In genomic region chr6:35255017-35255416, GRCm38 (mm10) we compare ENCODE assay signal across 9 mouse cellular contexts. TPM values are rescaled to one million over a fixed set of nuclear protein-coding genes. Genes with fewer than 3 reads are reported as not detected.
DNase-seq lines count a peak whose midpoint lies in the region; ATAC-seq lines count a peak whose summit lies in the region.
"Had no signal": no experiment of that assay in that cellular context is flagged by ENCODE, and none has a peak within 500 bp of the region (broad histone marks: within the 10 kb centered on the region; RNA-seq: fewer than 3 reads in every experiment).

No protein-coding gene starts in this region.

- no peak for DNase-seq in heart, postnatal 25 days (ENCODE audit: low spot score)
- no peak for DNase-seq in embryonic facial prominence, embryonic 10.5 days (ENCODE audit: low spot score)
- no peak for DNase-seq in embryo, embryonic 10.5 days (ENCODE audit: low spot score)
- DNase-seq in adrenal gland, adult 8-10 months, result no peak
- no peak for DNase-seq in ovary, postnatal 14 days (ENCODE audit: low spot score)
- DNase-seq: lung, postnatal 10 days had no signal

- H3K27me3 ChIP-seq in heart, embryonic 15.5 days, result no peaks in the 10 kb centered on the region
- H3K27me3 ChIP-seq in embryonic facial prominence, embryonic 10.5 days (replicated peaks; ENCODE audit: low read depth, poor library complexity, severe bottlenecking), result no peaks in the 10 kb centered on the region
- no peaks in the 10 kb centered on the region for H3K27me3 ChIP-seq in hindbrain, embryonic 16.5 days (replicated peaks; ENCODE audit: control insufficient read depth, insufficient read depth, low read length)
- H3K27me3 ChIP-seq in midbrain, embryonic 12.5 days, result no peaks in the 10 kb centered on the region

- H3K4me1 ChIP-seq in heart, embryonic 15.5 days (replicated peaks), result peaks cover 65% of the 10 kb centered on the region
- peaks cover 36% of the 10 kb centered on the region for H3K4me1 ChIP-seq in embryonic facial prominence, embryonic 10.5 days
- peaks cover 25% of the 10 kb centered on the region for H3K4me1 ChIP-seq in hindbrain, embryonic 16.5 days (ENCODE audit: control insufficient read depth, insufficient read depth, low read depth, low read length)
- H3K4me1 ChIP-seq in midbrain, embryonic 12.5 days, result peaks cover 30% of the 10 kb centered on the region

- peak overlapping the region; percentile 93 for H3K27ac ChIP-seq in heart, embryonic 15.5 days
- no peak overlapping the region for H3K27ac ChIP-seq in embryonic facial prominence, embryonic 10.5 days (replicated peaks)
- H3K27ac ChIP-seq in hindbrain, embryonic 16.5 days (ENCODE audit: low read depth, low read length), result no peak overlapping the region
- 0 out of 2 replicates have a peak overlapping the region, but pooled peaks have one; percentile 30 for H3K27ac ChIP-seq in midbrain, embryonic 12.5 days (replicated peaks)

- peak overlapping the region; percentile 69 for H3K4me2 ChIP-seq in heart, embryonic 15.5 days
- H3K4me2 ChIP-seq in hindbrain, embryonic 16.5 days (ENCODE audit: low read length), result peak overlapping the region; percentile 87
- peak overlapping the region; percentile 71 for H3K4me2 ChIP-seq in midbrain, embryonic 12.5 days (replicated peaks)

- H3K36me3 ChIP-seq in heart, embryonic 15.5 days, result no peaks in the 10 kb centered on the region
- peaks cover 4% of the 10 kb centered on the region; the same call in 1 of the 2 replicates for H3K36me3 ChIP-seq in embryonic facial prominence, embryonic 10.5 days (replicated peaks)
- H3K36me3 ChIP-seq in hindbrain, embryonic 16.5 days (ENCODE audit: control insufficient read depth, insufficient read depth, low read length), result no peaks in the 10 kb centered on the region
- H3K36me3 ChIP-seq in midbrain, embryonic 12.5 days, result no peaks in the 10 kb centered on the region

- H3K9ac ChIP-seq in heart, embryonic 15.5 days, result 0 out of 2 replicates have a peak overlapping the region, but pooled peaks have one; percentile 40
- H3K9ac ChIP-seq in hindbrain, embryonic 16.5 days (ENCODE audit: low read depth, low read length), result no peak overlapping the region
- no peak overlapping the region for H3K9ac ChIP-seq in midbrain, embryonic 12.5 days (replicated peaks)

- ATAC-seq in heart, embryonic 15.5 days (replicated peaks; ENCODE audit: insufficient number of reproducible peaks, insufficient read depth, low FRiP score, low read depth), result no peak
- no peak for ATAC-seq in hindbrain, embryonic 16.5 days
- no peak for ATAC-seq in midbrain, embryonic 12.5 days (ENCODE audit: low FRiP score, low read depth)

- intact Hi-C loops in heart, postnatal 25 days (cut with DNase I), result loop anchor here (5.0 to 10.0 kb wide), 2 partner anchors 42 to 120 kb away; no protein-coding TSS in a partner anchor

- 54% methylated on average over 12 of the region's 12 CpGs for WGBS in heart, embryonic 15.5 days
- 77% methylated on average over 12 of the region's 12 CpGs for WGBS in embryonic facial prominence, embryonic 10.5 days
- 76% methylated on average over 12 of the region's 12 CpGs for WGBS in hindbrain, embryonic 16.5 days
- 79% methylated on average over 12 of the region's 12 CpGs for WGBS in midbrain, embryonic 12.5 days

- H3K9me3 ChIP-seq in heart, embryonic 15.5 days (replicated peaks), result no peaks in the 10 kb centered on the region
- no peaks in the 10 kb centered on the region for H3K9me3 ChIP-seq in embryonic facial prominence, embryonic 10.5 days
- H3K9me3 ChIP-seq in hindbrain, embryonic 16.5 days (ENCODE audit: control insufficient read depth, low read length), result no peaks in the 10 kb centered on the region
- H3K9me3 ChIP-seq in midbrain, embryonic 12.5 days, result no peaks in the 10 kb centered on the region

- peak overlapping the region; percentile 74 for H3K4me3 ChIP-seq in heart, embryonic 15.5 days
- H3K4me3 ChIP-seq in embryonic facial prominence, embryonic 10.5 days, result peak overlapping the region; percentile 75
- H3K4me3 ChIP-seq in hindbrain, embryonic 16.5 days (ENCODE audit: low read length), result no peak overlapping the region
- H3K4me3 ChIP-seq in midbrain, embryonic 12.5 days, result no peak overlapping the region

RNA-seq across cellular contexts. Expression of gene Slc13a4, which starts 52.9 kb away (rescaled TPM):
- polyA plus RNA-seq in heart, embryonic 15.5 days (2015; fragmentation: Nextera tagmentation; extraction: Ambion mirVana), result 0.67 and 0.72 TPM in 2 replicates
- total RNA-seq in heart, postnatal 25 days (2021), result under 1 TPM; 0.08 to 0.16 TPM
- polyA plus RNA-seq in embryonic facial prominence, embryonic 10.5 days (2016; fragmentation: Nextera tagmentation; extraction: Ambion mirVana), result 0.50 and 0.57 TPM in 2 replicates
- polyA plus RNA-seq in hindbrain, embryonic 16.5 days (2015; fragmentation: Nextera tagmentation; extraction: Ambion mirVana), result 11.0 and 11.2 TPM in 2 replicates
- polyA plus RNA-seq in midbrain, embryonic 12.5 days (2016; fragmentation: Nextera tagmentation; extraction: Ambion mirVana), result 0.26 and 0.38 TPM in 2 replicates
- under 1 TPM; 0.17 to 0.49 (median 0.45) TPM for total RNA-seq in adrenal gland, adult 8-10 months (2022)

Comparison
In these comparisons a context has a peak if more than half of its experiments do, and no peak if none do; other contexts are left out.
1. H3K27ac ChIP-seq: peak in heart, embryonic 15.5 days (single experiment) and midbrain, embryonic 12.5 days (single experiment); none in embryonic facial prominence, embryonic 10.5 days (single experiment) and hindbrain, embryonic 16.5 days (single experiment).
2. H3K4me3 ChIP-seq: peak in heart, embryonic 15.5 days (single experiment) and embryonic facial prominence, embryonic 10.5 days (single experiment); none in hindbrain, embryonic 16.5 days (single experiment) and midbrain, embryonic 12.5 days (single experiment).
3. Peak in every context shown above with its lines, with median percentiles within 50 percentile points of each other: H3K4me2 ChIP-seq.